Mouse (Mus musculus) layer of hippocampus, adult 11-12 months (tissue): ENCODE data around the gene Abca13.
"Not testable (repeated sequence)": the region's sequence is repeated elsewhere in the genome, so short reads cannot be mapped to it uniquely, and the experiment has no call there.

Experiments used
- DNase-seq: peaks from one replicate; pipeline ENCODE4 v3.0.0; 2022; ENCODE audit warnings: low spot score

Gene Abca13

DNA sequence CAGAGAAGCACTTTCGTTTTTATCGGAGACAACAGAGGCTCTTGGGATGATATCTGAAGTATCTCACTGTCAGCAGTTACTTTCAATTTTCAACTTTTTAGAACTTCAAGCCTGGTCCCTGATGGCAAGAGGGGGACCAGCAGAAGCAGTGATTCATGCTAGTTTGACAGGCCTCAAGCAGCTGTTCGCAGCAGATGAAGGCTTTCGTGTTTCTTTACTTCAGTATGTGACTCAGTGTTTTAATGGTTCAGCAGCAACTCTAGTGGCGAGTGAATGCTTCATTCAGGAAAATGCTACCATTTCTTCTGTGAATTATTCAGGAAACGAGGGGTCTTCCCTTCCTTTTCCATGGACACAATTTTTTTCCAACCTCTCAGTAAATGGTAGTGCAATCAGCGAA, 99.4 kb downstream of the Abca13 start:
- no peak for DNase-seq

DNA sequence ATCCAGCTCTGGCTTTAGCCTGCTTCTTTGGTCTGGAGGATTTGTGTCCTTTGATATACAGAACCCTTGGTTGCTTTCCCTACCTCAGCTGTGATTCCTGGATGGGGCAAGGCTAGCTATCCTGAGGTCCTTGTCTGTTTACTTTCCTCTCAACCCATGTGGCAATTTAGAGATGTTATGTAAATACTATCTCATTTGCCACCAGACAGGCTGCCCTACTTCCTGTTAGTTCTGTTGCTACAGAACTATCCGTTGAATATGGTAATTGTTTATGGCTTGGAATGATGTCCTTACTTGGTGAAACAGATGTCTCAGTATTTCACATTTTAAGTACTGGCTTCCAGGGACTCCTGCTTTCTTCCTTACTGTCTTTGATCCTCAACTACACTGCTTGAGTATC, 107.9 kb downstream of the Abca13 start:
- no peak for DNase-seq

DNA sequence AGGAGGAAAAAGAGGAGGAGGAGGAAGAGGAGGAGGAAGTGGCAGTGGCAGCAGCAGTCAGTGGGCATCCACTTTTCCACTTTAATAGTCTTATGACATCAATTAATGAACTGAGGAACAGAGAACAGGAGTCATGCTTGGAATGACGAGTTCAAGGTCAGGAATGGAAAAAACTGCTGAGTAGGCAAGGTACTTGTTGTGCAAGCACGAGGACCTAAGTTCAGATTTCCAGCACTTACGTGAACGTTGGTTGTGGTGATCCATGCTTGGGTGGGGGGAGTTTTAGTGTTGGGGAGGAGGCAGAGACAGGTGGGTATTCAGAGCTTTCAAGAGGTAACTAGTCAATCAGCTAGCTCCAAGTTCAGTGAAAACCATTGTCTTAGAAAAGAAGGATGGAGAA, 113.7 kb downstream of the Abca13 start:
- DNase-seq, result no peak

DNA sequence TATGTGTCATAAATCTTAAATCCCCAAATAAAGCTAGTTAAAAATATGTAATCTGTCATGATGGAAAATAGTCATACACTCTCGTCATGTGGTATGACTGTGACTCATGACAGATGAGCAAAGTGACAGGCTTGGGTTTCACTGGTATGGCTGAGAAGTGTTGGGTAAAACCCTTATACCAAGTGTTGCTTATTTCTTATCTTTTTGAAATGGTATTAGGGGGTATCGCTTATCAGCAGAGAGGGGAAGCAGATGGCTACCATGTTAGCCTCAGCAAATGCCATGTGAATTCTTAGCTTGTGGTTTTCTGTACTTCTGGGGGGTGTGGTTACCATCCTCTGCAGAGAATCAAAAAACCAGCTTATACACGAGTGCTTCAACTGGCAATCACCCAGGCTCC, 124.8 kb downstream of the Abca13 start:
- DNase-seq, result no peak

DNA sequence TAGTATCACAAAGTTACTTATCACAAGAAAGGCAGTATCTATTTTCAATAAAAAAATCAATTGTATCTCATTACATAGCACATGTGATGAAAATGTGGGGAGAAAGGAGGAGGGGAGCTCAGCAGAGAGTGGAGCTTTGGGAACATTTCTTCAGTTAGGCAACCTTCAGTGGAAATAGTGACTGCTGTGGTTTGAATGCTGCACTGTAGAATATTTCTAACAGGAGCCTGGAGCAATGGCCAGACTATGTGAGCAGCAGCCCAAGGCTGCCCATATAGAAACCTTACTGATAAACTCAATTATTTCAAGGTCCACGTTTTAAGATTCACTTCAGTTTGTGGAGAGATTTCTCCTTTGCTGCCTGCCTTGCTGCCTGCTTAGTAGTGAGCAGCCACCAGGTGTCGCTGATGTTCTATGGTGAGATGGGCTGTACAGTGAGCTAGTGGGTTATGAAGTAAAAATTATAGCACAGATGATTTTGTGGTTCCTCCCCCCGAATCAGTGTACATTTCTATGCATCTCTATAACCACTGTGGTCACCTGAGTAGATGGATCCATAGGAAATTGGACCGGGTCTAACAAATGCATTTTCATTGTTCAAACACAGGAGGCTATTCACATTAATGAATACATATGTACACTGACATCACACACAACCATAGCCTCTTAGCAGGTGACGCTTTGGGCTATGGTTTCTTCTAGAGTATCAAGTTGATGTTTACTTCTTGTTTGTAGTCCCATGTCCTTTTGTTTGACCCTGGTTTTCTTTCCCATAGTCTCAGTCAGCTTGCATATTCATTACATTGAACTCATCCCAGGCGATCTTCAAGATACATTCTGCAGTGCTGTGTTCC, 125.6 kb downstream of the Abca13 start:
- DNase-seq, result peak; percentile 73

DNA sequence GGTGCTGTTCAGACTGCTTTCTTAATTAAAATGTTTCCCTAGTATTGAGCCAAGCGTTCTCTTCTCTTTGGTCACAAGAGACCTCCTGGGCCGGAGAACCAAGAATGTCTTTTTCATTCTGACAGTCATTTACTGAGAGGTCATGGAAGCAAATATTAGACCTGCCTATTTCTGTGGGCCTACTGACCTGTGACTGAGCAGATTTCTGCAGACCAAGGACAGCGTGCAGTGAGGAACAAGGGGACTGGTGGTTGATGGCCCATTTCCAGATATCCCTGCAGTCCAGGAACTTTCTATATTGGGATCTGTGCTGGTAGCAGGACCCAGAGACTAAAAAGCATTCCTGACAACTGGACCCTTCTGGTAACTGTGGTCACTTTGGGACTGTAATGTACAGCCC, 146.4 kb downstream of the Abca13 start:
- no peak for DNase-seq

DNA sequence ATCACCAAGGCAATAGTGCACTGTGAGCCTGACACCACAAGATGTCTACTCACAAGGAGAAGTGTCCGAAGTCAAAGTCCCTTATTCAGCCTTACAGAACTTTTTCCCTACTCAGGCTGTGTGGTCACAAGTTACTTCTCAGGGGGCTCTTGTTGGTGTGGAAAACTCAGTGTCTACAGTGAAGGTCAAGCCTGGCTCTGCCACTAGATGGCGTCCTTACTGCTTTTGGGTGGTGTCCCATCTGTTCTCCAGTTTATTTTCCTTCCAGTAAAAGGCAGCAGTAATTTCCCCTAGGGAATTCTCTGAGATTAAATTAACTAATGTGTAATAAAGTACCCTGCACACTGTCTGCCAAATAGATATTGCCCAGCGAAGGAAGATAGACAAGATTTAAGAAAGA, 156.0 kb downstream of the Abca13 start:
- DNase-seq, result peak; percentile 31

DNA sequence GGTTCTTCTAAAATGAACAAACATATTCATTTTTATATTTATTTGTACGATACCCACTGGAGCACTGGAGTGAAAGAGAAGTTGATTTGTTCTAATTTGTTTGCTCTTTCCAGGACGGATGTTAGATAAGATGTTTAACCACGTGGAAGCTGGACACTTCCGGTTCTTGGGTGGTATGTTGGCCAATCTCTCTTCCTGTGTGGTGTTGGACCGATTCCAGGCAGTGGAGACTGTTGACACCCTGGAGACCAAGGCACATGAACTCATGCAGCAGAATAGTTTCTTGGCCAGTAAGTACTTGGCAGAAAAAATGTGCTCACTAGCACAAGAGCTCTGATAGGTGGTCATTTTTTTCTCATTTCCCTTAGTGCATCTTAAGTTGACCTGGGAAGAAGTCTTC, 181.4 kb downstream of the Abca13 start:
- no peak for DNase-seq

DNA sequence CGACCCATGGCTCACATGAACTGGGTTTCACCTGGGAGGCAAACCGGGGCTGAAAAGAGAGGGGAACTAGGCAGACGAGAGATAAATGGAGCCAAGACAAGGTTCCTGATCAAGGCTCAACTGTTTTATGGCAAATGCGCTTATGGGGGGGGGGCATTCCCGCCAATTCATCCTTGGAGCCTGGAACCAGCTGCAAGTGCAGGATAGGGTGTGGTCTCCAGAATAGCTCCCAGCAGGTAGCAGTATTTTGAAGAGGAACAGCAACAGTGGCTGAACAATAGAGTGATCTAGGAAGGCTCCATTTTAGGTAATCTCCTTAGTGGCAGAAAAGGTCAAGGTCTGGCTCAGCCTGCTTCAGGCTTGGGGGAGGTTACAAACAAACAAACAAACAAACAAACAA, 182.7 kb downstream of the Abca13 start:
- not testable (repeated sequence) for DNase-seq

DNA sequence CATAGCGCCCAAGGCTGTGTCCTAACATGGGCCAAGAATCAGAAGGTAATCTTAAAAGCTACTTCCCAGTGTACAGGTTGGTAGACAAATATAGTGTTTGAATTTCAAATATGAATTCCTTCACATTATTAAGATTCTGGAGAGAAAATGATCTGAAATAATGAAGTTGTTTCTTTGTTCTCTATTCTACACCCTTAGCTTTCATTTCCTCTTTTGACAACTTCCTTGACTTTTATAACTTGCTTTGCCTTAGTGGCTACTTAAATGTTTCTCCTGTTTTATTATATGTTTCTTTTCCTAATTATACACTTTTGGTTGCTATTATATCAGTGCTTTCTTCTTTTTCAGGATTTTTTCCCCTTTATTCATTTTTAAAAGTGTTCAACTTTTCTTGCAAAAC, 196.8 kb downstream of the Abca13 start:
- DNase-seq, result no peak

DNA sequence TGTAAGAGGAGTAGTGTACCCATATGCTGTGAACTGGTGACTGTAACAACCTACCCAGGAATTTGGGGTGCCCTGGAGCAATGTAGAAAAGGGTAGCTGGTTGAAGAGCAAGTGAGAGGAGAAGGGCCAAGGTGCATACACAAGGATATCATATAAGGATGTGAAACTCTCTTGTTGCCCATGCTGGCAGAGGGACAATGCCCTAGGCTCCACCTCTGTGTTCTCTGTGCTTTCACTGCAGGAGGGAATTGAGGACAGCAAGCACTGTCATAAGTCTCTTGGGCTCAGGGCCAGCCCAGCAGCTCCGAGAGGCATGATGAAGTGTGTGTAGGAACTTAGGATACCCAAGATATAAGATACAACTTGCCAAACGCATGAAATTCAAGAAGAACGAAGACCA, 225.2 kb downstream of the Abca13 start:
- no peak for DNase-seq

DNA sequence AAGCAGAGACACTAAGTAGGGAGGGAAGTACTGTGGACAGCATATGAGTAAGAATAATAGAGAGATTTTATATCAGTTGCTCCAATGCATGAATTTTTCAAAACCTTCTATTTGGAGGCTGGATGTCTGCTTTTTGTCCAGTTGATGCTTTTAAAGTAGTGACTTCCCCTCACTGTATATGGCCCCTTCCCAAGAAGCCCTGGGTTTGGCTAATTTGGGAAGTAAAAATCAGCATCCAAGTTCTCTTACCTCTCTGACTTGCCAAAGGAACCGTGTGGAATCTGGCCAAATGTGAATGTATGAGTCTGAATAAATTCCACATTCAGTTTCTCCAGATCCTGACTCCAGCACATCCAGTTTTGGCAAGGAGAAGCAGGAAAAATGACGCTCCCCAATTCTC, 228.5 kb downstream of the Abca13 start:
- DNase-seq, result no peak

DNA sequence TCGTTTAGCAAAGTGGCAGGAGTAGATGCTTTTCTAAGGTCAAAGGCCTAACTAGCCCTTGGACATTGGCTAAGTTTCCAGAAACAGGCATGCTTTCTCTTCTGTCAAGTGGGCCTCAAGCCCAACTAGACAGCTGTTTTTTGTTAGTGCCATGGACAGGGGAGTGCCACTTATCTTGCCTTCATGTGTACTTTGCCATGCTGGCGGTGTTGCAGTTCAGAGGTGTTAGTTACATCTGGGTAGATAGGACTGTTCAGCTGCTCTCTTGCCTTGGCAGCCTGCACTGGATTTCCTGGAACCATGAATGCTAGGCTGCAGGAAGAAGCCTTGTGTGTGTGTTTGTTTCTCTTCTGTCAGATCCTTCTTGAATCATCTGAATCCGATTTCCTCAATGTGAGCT, 235.7 kb downstream of the Abca13 start:
- DNase-seq, result no peak

DNA sequence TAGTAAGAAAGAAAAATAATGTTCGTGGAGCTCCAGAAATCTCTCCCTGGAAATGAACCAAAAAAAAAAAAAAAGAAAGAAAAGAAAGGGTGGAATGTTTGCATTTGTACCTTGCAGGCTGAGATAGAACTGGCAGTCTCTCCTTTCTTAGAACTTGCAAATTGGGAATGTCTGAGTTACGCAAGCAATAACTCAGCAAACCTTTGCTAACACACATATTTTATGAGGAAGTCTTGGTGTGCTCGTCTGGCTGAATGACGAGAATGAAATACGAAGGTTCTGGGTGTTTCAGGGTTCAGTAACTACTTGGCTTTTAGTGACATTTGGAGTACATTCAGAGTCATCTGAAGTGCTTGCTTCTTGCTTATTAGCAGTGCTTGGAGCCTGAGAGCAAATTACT, 241.1 kb downstream of the Abca13 start:
- no peak for DNase-seq

DNA sequence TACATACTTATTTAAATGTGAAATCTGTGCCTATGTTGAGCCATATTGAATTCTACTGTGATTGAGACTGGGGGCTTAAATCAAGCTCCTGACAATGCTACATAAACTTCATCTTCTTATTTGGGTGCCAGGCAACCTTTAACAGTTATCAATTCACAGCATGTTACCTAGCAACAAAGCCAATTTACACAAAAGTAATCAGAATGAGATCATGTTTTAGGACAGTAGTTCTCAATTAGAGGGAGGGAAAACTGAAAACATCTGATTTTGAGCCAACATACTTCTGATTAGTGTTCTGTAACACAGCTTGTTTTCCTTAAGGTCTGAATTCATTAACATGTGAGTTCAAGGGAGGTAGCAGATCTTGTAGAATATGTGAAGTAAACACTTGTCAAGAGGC, 244.9 kb downstream of the Abca13 start:
- no peak for DNase-seq

DNA sequence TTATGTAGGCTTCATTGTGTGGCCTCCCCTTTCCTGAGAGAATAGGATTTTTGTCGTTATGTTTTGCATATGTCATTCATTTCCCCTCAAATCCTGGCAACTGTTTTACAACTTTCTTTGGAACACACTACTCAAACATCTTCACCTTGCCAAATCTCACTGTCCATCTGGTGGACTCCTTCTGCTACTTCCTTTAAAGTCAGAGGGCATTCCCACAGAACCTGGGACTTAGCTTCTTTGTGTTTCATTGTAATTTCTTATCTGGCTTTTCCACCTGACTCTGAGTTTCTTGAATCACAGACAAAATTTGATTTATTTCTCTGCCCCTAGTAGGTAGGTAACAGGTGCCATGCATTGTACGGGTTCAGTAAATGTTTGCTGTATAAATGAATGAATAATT, 248.0 kb downstream of the Abca13 start:
- DNase-seq, result no peak

DNA sequence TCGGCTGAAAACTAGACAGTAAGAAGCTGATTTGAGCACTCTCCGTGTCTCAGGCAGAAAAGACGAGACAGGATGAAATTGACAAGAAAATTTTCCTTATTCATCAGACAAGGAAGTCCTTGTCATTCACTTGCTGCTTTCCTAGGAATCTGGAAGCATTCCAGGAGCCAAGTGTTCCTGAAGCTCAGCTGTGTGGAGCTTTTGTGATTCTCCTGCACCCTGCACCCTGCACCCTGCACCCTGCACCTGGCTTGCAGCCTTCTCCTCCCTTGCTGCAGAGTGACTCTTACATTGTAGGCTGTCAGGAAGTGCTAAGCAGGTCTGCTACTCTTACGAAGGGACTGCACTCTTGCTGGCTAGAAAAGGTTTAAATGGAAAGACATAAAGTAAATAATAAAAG, 249.4 kb downstream of the Abca13 start:
- no peak for DNase-seq

DNA sequence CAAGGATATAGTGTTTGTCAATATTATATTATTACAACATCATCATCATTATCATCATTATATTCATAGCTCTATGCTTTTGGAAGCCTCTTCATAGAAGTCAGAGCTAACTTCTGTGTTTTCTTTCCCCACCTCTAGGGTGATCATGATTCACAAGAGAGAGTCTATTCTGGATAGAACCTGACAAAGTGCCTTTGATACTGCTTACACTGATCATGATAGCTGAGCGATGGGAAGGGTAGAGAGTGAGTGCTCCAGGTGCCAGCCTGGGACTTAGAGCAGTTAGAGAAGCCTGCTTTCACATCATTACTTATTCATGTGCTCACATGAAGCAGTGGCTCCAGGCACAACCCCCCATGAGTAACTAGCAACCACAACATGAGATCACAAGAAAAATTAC, 280.7 kb downstream of the Abca13 start:
- no peak for DNase-seq

DNA sequence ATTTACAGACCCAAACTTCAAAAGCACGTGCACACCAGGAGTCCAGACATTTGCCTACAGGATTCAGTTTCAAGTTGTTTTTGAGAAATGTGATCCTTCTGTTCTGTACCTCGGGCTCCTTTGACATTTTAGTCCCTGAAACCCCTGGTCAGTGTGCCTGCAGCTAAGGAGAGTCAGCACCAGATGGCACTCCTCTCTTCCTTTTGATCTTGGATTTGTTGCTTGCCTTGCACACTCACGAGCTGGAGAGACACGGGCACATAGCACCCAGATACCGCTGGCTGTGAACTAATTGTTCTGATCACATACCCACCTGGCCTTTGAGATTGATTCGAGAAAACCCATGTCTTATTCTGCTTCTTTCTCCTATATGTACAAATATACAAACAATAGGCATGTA, 289.8 kb downstream of the Abca13 start:
- peak; percentile 46 for DNase-seq

DNA sequence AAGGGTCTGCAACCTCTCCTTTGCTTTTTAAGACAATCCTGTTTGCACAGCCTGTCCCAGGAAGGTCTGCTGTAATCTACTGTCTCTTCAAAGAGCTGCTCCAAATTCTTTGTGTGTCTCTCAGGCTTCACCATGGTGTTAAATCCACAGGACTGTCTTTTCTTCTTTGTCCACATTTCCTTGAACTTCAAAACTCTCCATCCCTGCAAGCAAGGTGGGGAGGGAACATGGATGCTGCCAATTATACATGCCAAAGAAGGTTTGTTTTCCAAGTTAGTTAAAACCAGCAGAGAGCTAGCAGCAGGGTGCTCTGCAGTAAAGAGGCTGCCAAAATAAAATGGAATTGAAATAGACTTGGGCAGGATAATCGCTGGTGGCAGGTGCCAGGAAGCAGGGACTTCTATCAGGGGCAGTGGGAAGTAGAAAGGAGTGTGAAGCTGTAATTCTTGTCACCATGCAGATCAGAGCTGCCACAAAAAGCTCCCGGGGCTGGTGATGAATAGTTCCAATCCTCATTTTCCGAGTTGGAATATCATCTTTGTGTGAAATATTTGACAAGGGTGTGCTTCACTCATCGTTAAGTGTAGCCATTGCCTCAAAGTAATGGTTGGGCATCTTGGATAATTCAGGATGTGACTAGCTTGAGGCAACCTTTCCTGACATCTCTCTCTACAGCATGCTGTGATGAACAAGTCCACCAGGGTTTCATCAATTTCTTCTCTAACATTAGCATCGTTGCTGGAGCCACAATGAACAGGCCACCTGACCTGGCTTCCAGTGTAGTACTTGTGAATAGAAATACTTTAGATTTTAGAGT, 308.8 kb downstream of the Abca13 start:
- DNase-seq, result peak; percentile 5

DNA sequence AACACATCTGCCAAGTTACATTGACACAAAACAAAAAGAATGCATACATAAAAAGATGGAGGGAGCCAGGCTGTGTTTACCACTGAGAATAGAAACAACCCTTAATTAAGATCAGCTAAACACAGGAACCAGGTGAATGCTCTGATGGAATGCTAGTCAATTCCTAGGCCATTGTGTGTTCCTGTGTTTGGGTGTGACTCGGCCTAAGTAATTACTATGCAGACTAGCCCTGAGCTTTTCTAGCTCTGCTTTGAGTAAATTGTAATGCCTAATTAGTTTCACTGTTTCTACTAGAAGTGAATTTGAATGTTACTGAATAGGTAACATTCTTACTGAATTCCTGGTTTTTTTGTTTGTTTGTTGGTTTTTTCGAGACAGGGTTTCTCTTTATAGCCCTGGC, 323.2 kb downstream of the Abca13 start:
- not testable (repeated sequence) for DNase-seq

DNA sequence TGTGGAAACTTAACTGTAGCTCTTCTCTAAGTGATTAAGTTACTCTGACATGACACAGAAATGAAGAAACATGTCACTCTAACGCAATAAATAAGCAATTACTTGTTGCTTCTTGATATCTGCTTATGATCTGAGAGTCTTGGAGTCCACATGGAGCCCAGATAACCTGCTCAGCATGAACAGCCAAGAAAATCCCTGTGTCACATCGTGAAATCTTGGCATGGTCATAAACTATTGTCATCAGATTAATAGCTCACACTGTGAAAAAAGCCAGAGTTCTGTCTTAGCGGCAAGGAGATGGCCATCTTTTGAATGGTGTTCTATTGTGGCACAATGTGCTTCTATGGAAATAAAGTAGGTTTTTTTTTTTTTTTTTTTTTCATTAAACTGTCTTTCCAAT, 336.8 kb downstream of the Abca13 start:
- DNase-seq, result no peak

DNA sequence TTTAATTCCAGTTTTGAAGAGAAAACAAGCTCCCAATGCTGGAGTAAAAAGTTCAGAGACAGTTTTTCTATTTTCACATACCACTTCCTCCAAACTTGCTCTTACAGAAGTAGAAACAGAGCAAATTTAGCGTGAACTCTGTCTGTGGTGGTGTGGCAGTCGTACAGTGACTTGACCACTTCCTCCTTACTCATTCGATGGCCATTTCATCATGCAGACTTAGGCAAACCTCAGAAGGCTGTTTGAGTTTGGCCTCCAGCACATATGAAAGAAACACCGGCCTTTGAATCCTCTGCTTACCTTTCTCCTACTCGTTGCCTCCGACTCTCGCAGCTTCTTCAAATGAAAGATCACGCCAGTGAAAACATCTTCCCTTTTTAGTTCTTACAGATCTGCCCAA, 340.0 kb downstream of the Abca13 start:
- DNase-seq, result peak; percentile 19

DNA sequence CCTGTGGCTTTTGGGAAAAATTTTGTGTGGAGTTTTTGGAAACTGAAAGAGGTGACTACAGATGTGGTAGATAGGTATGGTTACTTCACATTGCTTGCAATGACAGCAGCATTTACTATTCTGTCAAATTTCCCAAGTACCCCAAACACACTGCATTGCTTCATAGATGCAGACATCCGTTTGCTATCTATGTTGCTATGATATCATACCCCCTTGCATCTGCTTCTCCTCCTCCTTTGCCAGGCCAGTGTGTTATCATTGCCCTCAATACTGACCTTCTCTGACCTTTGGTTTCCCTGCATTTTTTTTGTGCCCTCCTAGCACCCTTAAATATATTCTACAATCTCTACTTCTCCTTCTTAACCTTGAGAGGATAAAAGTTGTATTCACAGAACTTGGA, 341.4 kb downstream of the Abca13 start:
- no peak for DNase-seq
